Mouse (Mus musculus): ENCODE results near the gene Lrp2. TPM values are rescaled to one million over a fixed set of nuclear protein-coding genes. Genes with fewer than 3 reads are reported as not detected.

Lrp2 gene
- total RNA-seq, 2 experiments from 2014 or later = 0.59 to 1.0 TPM

GRCm38 (mm10) chr2:69463609-69464008 lies 122.3 kb downstream of the Lrp2 start:
- TF ChIP-seq CTCF (conservative IDR thresholded peaks at IDR 0.05) = no peak
- H3K4me3 ChIP-seq = no peak overlapping the region
- no peak overlapping the region for H3K27ac ChIP-seq
- no peak for DNase-seq (ENCODE audit: low spot score in 2 of 2)

GRCm38 (mm10) chr2:69459481-69459880 lies 126.4 kb downstream of the Lrp2 start:
- no peak overlapping the region for H3K27ac ChIP-seq
- TF ChIP-seq CTCF (conservative IDR thresholded peaks at IDR 0.05) = no peak
- DNase-seq (ENCODE audit: low spot score in 2 of 2) = no peak
- H3K4me3 ChIP-seq = no peak overlapping the region

- no peak for DNase-seq (ENCODE audit: low spot score in 2 of 2)
- TF ChIP-seq CTCF (conservative IDR thresholded peaks at IDR 0.05) = no peak
- H3K4me3 ChIP-seq = no peak overlapping the region
- H3K27ac ChIP-seq = no peak overlapping the region
These were observed 134.7 kb downstream of the Lrp2 start for GRCm38 (mm10) chr2:69451128-69451527.

- no peak for TF ChIP-seq CTCF (conservative IDR thresholded peaks at IDR 0.05)
- Histone ChIP-seq H3K4me3 (no peak overlapping the region), H3K27ac (no peak overlapping the region)
- no peak for DNase-seq (ENCODE audit: low spot score in 2 of 2)
These were observed 137.3 kb downstream of the Lrp2 start for GRCm38 (mm10) chr2:69448581-69448980.

GRCm38 (mm10) chr2:69445896-69446472 lies 139.9 kb downstream of the Lrp2 start:
- no peak for TF ChIP-seq CTCF (conservative IDR thresholded peaks at IDR 0.05)
- Histone ChIP-seq H3K4me3 (no peak overlapping the region), H3K27ac (no peak overlapping the region)
- DNase-seq (ENCODE audit: low spot score in 2 of 2) = peak in 1 of 2 experiments; percentile 15

- Histone ChIP-seq H3K4me3 (no peak overlapping the region), H3K27ac (no peak overlapping the region)
- DNase-seq (ENCODE audit: low spot score in 2 of 2) = no peak
- no peak for TF ChIP-seq CTCF (conservative IDR thresholded peaks at IDR 0.05)
These were observed 144.2 kb downstream of the Lrp2 start for GRCm38 (mm10) chr2:69441656-69442055.

DNA sequence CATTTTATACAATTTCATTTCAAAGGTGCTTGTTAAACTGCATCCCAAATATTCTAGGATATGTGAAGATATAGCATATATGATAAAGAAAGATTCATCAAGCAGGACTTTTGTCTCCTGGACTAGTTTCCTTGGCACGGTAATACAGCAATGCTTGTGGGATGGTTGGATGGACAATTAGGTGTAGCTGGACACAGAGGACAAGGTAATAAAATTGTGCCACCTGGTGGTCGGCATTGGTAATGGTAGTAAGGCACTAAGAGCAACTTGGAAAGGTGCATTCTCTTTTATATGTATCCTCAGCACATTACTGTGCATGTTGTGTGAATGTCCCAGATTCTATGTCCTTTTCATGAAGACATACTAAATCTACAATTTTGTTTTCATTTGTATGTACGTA lies 157.7 kb downstream of the Lrp2 start:
- DNase-seq (ENCODE audit: low spot score in 2 of 2) = peak; percentile 54 to 83
- no peak overlapping the region for H3K4me3 ChIP-seq
- peak; percentile 93 for TF ChIP-seq CTCF (conservative IDR thresholded peaks at IDR 0.05)
- no peak overlapping the region for H3K27ac ChIP-seq

GRCm38 (mm10) chr2:69427141-69427540 lies 158.7 kb downstream of the Lrp2 start:
- Histone ChIP-seq H3K27ac (no peak overlapping the region), H3K4me3 (no peak overlapping the region)
- DNase-seq (ENCODE audit: low spot score in 2 of 2) = no peak
- TF ChIP-seq CTCF (conservative IDR thresholded peaks at IDR 0.05) = no peak

DNA sequence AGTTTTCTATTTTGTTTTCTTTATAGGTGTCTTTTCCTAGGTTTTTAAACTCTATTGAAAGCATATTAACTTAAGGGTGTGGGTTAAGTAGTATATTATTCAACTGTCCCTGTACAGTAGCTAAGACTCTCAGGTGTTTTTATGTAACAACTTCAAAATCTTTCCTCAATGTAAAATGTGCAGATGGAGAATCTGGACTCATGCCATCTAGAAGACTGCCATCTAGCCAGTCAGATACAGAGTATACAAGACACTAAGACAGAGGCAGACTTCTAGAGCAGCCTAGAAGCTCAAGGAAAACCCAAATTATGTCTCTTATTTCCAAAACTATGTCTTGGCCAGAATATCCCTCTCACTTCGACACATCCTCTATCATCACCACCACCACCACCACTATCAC lies 159.8 kb downstream of the Lrp2 start:
- Histone ChIP-seq H3K4me3 (no peak overlapping the region), H3K27ac (no peak overlapping the region)
- DNase-seq (ENCODE audit: low spot score in 2 of 2) = no peak
- TF ChIP-seq CTCF (conservative IDR thresholded peaks at IDR 0.05) = no peak

DNA sequence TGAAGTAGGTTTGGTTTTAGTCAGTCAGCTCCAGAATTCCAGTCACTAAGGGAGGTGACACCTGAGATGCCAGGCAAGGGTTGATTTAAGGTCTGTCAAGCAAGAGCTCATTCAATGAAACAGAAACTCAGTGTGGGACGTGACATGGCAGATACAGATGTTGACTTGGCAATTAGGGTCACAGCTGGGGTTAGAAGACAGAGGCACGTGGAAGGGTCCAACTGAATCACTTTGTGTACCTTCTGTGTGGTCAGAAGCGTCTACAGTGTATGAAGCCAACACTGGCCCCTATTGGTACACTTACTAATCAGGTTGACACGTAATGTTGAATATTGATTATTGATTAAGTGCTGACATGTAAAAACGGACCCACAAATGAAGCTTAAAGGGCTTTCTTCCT lies 161.0 kb downstream of the Lrp2 start:
- TF ChIP-seq CTCF (conservative IDR thresholded peaks at IDR 0.05) = no peak
- Histone ChIP-seq H3K27ac (no peak overlapping the region), H3K4me3 (no peak overlapping the region)
- no peak for DNase-seq (ENCODE audit: low spot score in 2 of 2)

DNA sequence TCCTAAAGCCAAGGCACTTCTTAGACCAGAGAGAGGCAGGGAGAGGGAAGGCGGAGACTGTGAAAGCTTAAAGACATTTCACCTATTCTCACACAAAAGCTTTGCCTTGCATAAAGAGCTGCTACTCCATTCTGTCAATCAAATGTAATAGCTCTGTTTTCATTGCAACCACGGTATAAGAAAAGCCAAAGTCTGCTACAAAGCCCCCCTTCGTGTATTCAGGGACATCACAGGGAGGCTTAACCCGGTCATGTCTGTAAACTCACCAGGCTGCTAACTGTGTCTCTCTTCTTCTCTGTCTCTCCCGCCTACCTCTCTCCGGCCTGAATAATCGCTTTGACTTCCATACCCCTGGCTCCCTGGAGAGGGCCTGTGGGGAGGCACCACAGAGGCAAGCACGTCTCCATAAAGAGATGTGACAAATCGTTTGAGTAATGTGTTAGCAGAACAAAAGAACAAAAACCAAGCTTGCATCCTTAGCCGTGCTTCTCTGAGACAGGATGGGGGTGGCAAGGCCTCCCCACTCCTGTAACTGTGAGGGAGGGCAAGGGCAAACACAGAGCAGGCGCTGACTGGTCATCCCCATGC lies 167.5 kb downstream of the Lrp2 start:
- TF ChIP-seq CTCF (conservative IDR thresholded peaks at IDR 0.05) = no peak
- no peak overlapping the region for H3K27ac ChIP-seq
- no peak overlapping the region for H3K4me3 ChIP-seq
- DNase-seq (ENCODE audit: low spot score in 2 of 2) = no peak

DNA sequence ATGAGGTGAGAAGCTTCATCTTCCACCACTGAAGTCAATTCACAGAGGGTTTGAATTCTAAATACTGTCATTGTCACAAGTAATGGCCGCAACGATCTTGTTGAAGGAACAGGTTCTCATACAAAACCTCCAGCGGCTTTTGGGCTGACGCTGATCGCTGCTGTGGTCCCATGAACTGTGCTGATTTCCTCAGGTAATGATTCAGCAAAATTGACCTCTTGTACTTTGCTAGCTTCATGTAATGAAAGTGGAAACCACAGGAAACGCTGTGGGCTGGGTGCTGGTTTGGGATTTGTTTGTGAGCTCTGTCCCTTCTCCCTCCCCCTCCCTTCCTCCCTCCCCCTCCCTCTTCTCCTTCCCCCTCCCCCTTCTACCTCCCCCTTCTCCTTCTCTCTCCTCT lies 170.8 kb downstream of the Lrp2 start:
- no peak for DNase-seq (ENCODE audit: low spot score in 2 of 2)
- Histone ChIP-seq H3K27ac (no peak overlapping the region), H3K4me3 (no peak overlapping the region)
- no peak for TF ChIP-seq CTCF (conservative IDR thresholded peaks at IDR 0.05)

DNA sequence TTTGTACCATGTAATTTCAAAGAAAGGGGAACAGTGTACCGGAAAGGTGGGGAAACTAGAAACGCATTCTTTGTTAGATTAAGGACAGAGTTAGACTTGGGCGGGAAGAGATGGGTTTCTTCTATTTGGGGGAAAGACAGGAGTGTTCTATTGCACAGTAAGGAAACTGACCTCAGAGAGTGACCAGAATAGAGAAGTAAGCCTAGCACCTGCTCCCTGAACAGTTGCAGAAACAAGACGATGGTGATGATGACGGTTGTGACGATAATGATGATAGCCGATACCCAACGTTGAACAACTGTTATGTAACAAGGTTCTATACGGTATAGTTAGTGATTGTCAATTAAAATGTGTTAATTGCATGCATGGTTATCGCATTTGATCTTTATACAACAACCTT lies 171.3 kb downstream of the Lrp2 start:
- no peak for TF ChIP-seq CTCF (conservative IDR thresholded peaks at IDR 0.05)
- Histone ChIP-seq H3K27ac (no peak overlapping the region), H3K4me3 (no peak overlapping the region)
- no peak for DNase-seq (ENCODE audit: low spot score in 2 of 2)

- Histone ChIP-seq H3K4me3 (no peak overlapping the region), H3K27ac (no peak overlapping the region)
- no peak for DNase-seq (ENCODE audit: low spot score in 2 of 2)
- no peak for TF ChIP-seq CTCF (conservative IDR thresholded peaks at IDR 0.05)
These were observed 180.2 kb downstream of the Lrp2 start for GRCm38 (mm10) chr2:69405692-69406091.
